Mouse (Mus musculus): ENCODE measurements around the gene Slc46a2. TPM values are rescaled to one million over a fixed set of nuclear protein-coding genes. Genes with fewer than 3 reads are reported as not detected.
A peak's percentile ranks its signal among the peaks of the same experiment; 100 is the strongest.

Slc46a2 gene
- 0.05 TPM in 1 of 2 replicates, not detected in the other for polyA plus RNA-seq (2016; fragmentation: Nextera tagmentation; extraction: Ambion mirVana)

- H3K4me3 ChIP-seq = peak within 1 kb of the TSS; percentile 15
- peaks cover 11% of the 10 kb centered on the region; the same call in 1 of the 2 replicates for H3K4me1 ChIP-seq
- H3K36me3 ChIP-seq (replicated peaks) = no peaks in the 10 kb centered on the region
- H3K27me3 ChIP-seq (replicated peaks; ENCODE audit: low read depth, poor library complexity, severe bottlenecking) = peaks cover 36% of the 10 kb centered on the region
- no peak within 1 kb of the TSS for H3K27ac ChIP-seq (replicated peaks)
- no peak for DNase-seq (ENCODE audit: low spot score)
- WGBS = 13% methylated on average over 22 of the region's 22 CpGs
- no peaks in the 10 kb centered on the region for H3K9me3 ChIP-seq
Observed at GRCm38 (mm10) chr4:59914608-59915403, at the start of gene Slc46a2. Slc46a2 (minus strand) TSS chr4:59915056.

GRCm38 (mm10) chr4:59963405-59964344, 48.8 kb upstream of the Slc46a2 start, which contains the start of gene Mup6:
Mup6 (plus strand) TSS chr4:59964294.
- DNase-seq (ENCODE audit: low spot score) = no peak
- Histone ChIP-seq H3K27ac (replicated peaks) (no peak within 1 kb of the TSS), H3K4me1 (no peaks in the 10 kb centered on the region), H3K4me3 (no peak within 1 kb of the TSS), H3K9me3 (no peaks in the 10 kb centered on the region), H3K27me3 (replicated peaks; ENCODE audit: low read depth, poor library complexity, severe bottlenecking) (no peaks in the 10 kb centered on the region), H3K36me3 (replicated peaks) (no peaks in the 10 kb centered on the region)
- WGBS = 43% methylated on average over 3 of the region's 3 CpGs

GRCm38 (mm10) chr4:59960610-59961009, 45.8 kb upstream of the Slc46a2 start, which contains the start of gene Mup4:
Mup4 (minus strand) TSS chr4:59960710.
- Histone ChIP-seq H3K27me3 (replicated peaks; ENCODE audit: low read depth, poor library complexity, severe bottlenecking) (no peaks in the 10 kb centered on the region), H3K27ac (replicated peaks) (no peak within 1 kb of the TSS), H3K4me1 (no peaks in the 10 kb centered on the region), H3K36me3 (replicated peaks) (no peaks in the 10 kb centered on the region), H3K9me3 (no peaks in the 10 kb centered on the region), H3K4me3 (no peak within 1 kb of the TSS)
- WGBS = 77% methylated on average over 3 of the region's 3 CpGs
- no peak for DNase-seq (ENCODE audit: low spot score)

- no peaks in the 10 kb centered on the region for H3K27me3 ChIP-seq (replicated peaks; ENCODE audit: low read depth, poor library complexity, severe bottlenecking)
- H3K4me1 ChIP-seq = no peaks in the 10 kb centered on the region
- H3K9me3 ChIP-seq = no peaks in the 10 kb centered on the region
- 80% methylated on average over 2 of the region's 2 CpGs for WGBS
- no peak overlapping the region for H3K27ac ChIP-seq (replicated peaks)
- H3K4me3 ChIP-seq = no peak overlapping the region
- no peak for DNase-seq (ENCODE audit: low spot score)
- no peaks in the 10 kb centered on the region for H3K36me3 ChIP-seq (replicated peaks)
Observed at GRCm38 (mm10) chr4:59937543-59937942, 22.7 kb upstream of the Slc46a2 start.

- no peaks in the 10 kb centered on the region for H3K27me3 ChIP-seq (replicated peaks; ENCODE audit: low read depth, poor library complexity, severe bottlenecking)
- 54% methylated on average over 6 of the region's 6 CpGs for WGBS
- no peaks in the 10 kb centered on the region for H3K9me3 ChIP-seq
- H3K4me1 ChIP-seq = no peaks in the 10 kb centered on the region
- H3K36me3 ChIP-seq (replicated peaks) = no peaks in the 10 kb centered on the region
- peak; percentile 24 for DNase-seq (ENCODE audit: low spot score)
- H3K4me3 ChIP-seq = no peak overlapping the region
- H3K27ac ChIP-seq (replicated peaks) = no peak overlapping the region
Observed at GRCm38 (mm10) chr4:59932505-59933281, 17.8 kb upstream of the Slc46a2 start.

- H3K36me3 ChIP-seq (replicated peaks) = no peaks in the 10 kb centered on the region
- H3K27ac ChIP-seq (replicated peaks) = no peak overlapping the region
- no peaks in the 10 kb centered on the region for H3K9me3 ChIP-seq
- DNase-seq (ENCODE audit: low spot score) = peak; percentile 72
- no peak overlapping the region for H3K4me3 ChIP-seq
- no peaks in the 10 kb centered on the region for H3K4me1 ChIP-seq
- 19% methylated on average over 6 of the region's 6 CpGs for WGBS
- H3K27me3 ChIP-seq (replicated peaks; ENCODE audit: low read depth, poor library complexity, severe bottlenecking) = no peaks in the 10 kb centered on the region
Observed at GRCm38 (mm10) chr4:59928347-59928746, 13.5 kb upstream of the Slc46a2 start.

- Histone ChIP-seq H3K27ac (replicated peaks) (no peak overlapping the region), H3K4me1 (no peaks in the 10 kb centered on the region), H3K4me3 (no peak overlapping the region), H3K9me3 (no peaks in the 10 kb centered on the region), H3K27me3 (replicated peaks; ENCODE audit: low read depth, poor library complexity, severe bottlenecking) (no peaks in the 10 kb centered on the region), H3K36me3 (replicated peaks) (no peaks in the 10 kb centered on the region)
- DNase-seq (ENCODE audit: low spot score) = peak; percentile 4
- 88% methylated on average over 3 of the region's 3 CpGs for WGBS
Observed at GRCm38 (mm10) chr4:59927666-59928065, 12.8 kb upstream of the Slc46a2 start.

GRCm38 (mm10) chr4:59925082-59925481, 10.2 kb upstream of the Slc46a2 start:
- no peak overlapping the region for H3K4me3 ChIP-seq
- H3K4me1 ChIP-seq = no peaks in the 10 kb centered on the region
- no peak overlapping the region for H3K27ac ChIP-seq (replicated peaks)
- 87% methylated on average over 9 of the region's 9 CpGs for WGBS
- no peak for DNase-seq (ENCODE audit: low spot score)
- H3K9me3 ChIP-seq = no peaks in the 10 kb centered on the region
- no peaks in the 10 kb centered on the region for H3K36me3 ChIP-seq (replicated peaks)
- H3K27me3 ChIP-seq (replicated peaks; ENCODE audit: low read depth, poor library complexity, severe bottlenecking) = no peaks in the 10 kb centered on the region

- DNase-seq (ENCODE audit: low spot score) = no peak
- Histone ChIP-seq H3K27ac (replicated peaks) (no peak overlapping the region), H3K36me3 (replicated peaks) (no peaks in the 10 kb centered on the region), H3K9me3 (no peaks in the 10 kb centered on the region), H3K27me3 (replicated peaks; ENCODE audit: low read depth, poor library complexity, severe bottlenecking) (peaks cover 35% of the 10 kb centered on the region), H3K4me1 (peaks cover 11% of the 10 kb centered on the region; the same call in 1 of the 2 replicates), H3K4me3 (no peak overlapping the region)
- 93% methylated on average over 3 of the region's 3 CpGs for WGBS
Observed at GRCm38 (mm10) chr4:59917966-59918365, 3.1 kb upstream of the Slc46a2 start.

GRCm38 (mm10) chr4:59908785-59909184, 6.1 kb downstream of the Slc46a2 start:
- peaks cover 9% of the 10 kb centered on the region for H3K27me3 ChIP-seq (replicated peaks; ENCODE audit: low read depth, poor library complexity, severe bottlenecking)
- 88% methylated on average over 2 of the region's 2 CpGs for WGBS
- H3K9me3 ChIP-seq = no peaks in the 10 kb centered on the region

GRCm38 (mm10) chr4:59907657-59908230, 7.1 kb downstream of the Slc46a2 start:
- no peak overlapping the region for H3K4me3 ChIP-seq
- 39% methylated on average over 10 of the region's 10 CpGs for WGBS
- no peaks in the 10 kb centered on the region for H3K36me3 ChIP-seq (replicated peaks)
- peaks cover 12% of the 10 kb centered on the region for H3K4me1 ChIP-seq
- no peaks in the 10 kb centered on the region for H3K9me3 ChIP-seq
- H3K27me3 ChIP-seq (replicated peaks; ENCODE audit: low read depth, poor library complexity, severe bottlenecking) = no peaks in the 10 kb centered on the region
- H3K27ac ChIP-seq (replicated peaks) = no peak overlapping the region
- peak; percentile 30 for DNase-seq (ENCODE audit: low spot score)

More at GRCm38 (mm10) chr4:59908785-59909184, 6.1 kb downstream of the Slc46a2 start:
- H3K36me3 ChIP-seq (replicated peaks) = no peaks in the 10 kb centered on the region
- H3K4me3 ChIP-seq = no peak overlapping the region
- no peak overlapping the region for H3K27ac ChIP-seq (replicated peaks)
- peaks cover 12% of the 10 kb centered on the region for H3K4me1 ChIP-seq
- DNase-seq (ENCODE audit: low spot score) = no peak
